Mouse (Mus musculus) layer of hippocampus, postnatal 10 days (tissue): Measurements from ENCODE around the gene 1700001C02Rik. TPM values are rescaled to one million over a fixed set of nuclear protein-coding genes. Genes with fewer than 3 reads are reported as not detected.

Experiments
- DNase-seq, 2 experiments: peaks; one replicate each; pipeline ENCODE4 v3.0.0; 2021; ENCODE audit warnings: low spot score in 2 of 2
- long read RNA-seq: library from polyadenylated mRNA; stranded (forward); transcript quantifications from one replicate; pipeline ENCODE4 v2.0.0, GENCODE M21; 2023
- total RNA-seq, 2 experiments: library from RNA; stranded (reverse); gene quantifications; 2 replicates each; pipeline ENCODE4 v1.2.3; 2021

1700001C02Rik gene
- total RNA-seq: 1 to 10 TPM in 1 of 2 experiments, not detected in 1; 1.3 TPM
- long read RNA-seq: 0 reads

DNA sequence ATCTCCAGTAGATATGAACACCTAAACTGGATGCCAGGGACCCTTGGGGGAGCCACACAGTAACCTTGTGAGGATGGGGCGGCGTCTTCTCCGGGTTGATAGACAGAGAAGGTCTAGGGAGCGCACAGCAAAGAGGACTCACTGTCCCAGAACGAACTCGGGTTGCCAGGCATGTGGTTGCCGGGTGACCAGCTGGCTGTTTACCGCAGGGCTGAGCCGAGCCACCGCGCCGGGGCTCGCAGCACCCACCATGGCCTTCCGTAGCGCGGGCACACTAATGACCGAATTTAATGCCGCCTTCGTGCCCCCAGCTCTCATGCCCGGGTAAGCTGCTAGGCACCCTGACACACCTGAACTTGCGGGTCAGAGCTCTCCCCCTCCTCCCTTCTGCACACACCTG, at the start of gene 1700001C02Rik:
TSS of gene 1700001C02Rik (plus strand) at position 187 of the 400 bp plus-strand sequence.
- DNase-seq: peak; percentile 48 to 58

DNA sequence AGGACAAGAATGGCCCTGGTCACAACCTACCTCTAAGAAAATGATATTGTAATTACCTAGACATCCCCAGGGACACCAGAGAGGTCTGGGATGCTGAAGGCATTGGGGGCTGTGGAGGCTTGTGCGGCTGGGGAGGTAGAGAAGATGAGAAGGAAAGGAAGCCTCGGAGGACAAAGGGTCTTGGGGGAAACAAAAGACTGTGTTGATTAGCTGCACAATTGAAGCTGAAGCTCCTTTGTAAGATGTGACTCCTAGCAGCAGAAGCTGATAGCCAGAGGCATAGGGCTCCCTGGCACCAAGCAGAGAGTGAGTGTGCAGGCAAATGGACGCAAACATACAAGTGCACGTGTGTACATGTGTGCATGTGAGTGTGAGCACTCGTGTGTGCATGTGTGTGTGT, 49.2 kb upstream of the 1700001C02Rik start:
- no peak for DNase-seq

DNA sequence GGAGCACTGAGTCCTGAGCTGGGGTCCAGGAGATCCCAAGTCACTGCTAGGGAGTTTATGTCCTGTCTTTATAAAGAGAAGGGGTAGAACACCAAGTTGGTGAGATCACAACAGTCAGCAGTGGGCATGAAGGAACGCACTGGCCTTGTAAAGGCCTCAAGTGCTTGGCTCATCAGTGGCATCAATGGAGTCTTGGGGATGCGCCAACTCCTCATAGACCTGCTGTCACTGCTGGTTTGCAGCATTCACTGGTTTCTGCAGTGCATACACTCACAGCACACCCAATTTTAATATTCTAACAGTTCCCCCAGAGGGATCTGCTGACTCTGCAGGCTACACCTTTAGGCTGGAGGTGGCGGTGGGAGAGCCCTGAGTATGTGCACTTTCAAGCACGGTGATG, 42.7 kb upstream of the 1700001C02Rik start:
- DNase-seq: no peak

DNA sequence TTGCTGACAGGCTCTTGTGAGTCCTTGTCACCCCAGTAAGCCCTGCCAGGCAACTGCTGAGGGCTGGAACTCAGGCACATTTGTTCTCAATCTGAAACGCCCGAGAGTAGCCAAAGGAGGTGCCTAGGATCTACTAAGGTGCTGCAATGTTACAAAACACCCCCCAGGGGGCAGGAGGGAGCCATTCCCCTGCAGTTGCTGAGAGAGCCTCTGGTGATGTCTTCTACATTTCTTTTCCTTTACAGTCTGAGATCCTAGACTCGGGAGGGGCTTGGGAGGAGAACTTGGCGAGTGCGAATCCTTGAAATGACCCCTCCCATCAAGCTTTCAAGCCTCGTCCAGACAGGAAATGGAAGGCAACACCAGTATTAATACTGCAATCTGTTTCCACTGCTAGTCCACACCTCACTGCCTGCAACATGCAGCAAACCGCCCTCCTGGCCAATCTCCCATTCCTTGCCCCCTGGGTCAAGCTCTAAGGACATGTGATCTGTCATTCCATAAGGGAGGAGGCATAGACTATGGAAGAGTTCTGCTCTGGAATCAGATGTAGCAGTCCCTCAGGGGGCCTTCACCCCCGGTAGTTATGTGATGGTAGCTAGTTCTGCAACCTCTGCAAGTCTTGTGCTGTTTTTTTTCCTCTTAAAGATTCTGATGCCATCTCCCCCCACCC, 42.1 kb upstream of the 1700001C02Rik start:
- DNase-seq: peak; percentile 63 to 73

DNA sequence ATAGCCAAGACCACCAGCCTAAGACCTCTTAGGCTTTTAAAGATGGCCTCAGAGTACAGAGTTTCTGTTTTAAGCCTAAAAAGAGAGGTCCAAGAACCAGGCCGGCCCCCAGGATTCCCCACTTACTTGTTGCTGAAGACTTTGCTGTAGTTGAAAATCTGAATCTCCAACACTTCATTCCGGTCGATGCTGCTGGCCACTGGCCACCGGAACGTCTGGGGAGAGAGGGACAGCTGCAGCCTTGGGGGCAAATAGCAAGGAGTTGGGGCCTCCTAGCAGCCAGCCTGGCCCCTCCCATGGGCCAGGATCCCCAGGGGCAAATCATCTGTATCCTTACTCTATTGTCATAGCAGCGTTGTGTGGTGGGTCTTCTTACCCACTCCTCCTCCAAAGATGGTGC, 38.4 kb upstream of the 1700001C02Rik start:
- no peak for DNase-seq

DNA sequence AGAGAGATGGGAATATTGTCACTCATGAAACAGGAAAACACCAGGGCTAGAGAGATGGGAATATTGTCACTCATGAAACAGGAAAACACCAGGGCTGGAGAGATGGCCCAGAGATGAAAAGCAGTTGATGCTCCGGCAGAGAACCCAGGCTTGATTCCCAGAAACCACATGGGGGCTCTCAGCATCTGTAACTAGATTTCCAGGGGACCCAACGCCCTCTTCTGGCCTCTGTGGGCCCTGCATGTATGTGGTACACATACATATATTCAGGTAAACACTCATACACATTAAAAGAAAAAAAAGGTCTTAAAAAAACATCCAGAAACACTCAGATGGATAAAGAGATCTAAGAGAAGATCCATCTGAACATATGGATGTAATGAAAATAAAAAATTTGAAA, 26.9 kb upstream of the 1700001C02Rik start:
- DNase-seq: no peak

DNA sequence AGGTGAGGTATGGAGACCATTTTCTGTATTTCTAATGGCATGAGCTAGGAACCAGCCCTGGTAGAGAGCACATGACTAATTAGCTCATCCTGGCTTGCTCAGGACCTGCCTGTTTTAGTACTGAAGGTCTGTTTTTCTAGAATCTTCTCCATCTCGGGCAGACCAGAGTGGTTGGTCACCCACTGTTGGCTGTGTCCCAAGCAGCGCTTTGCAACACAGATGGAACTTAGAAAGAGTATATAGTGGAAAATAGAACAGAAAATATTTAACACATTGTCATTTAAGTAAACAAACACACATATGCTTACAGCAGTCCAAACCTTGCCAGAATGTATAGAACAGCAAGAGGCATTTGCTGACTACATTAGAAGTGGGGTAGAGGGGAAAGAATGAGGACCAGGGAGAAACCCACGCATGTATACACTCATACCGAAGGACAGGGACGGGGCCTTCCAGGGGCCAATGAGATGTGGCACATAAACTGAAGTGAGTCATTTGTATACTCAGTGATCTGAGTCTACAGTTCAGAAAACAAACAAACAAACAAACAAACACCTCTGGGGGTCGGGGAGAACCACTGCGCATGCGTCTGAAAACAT, 25.4 kb upstream of the 1700001C02Rik start:
- no peak for DNase-seq

DNA sequence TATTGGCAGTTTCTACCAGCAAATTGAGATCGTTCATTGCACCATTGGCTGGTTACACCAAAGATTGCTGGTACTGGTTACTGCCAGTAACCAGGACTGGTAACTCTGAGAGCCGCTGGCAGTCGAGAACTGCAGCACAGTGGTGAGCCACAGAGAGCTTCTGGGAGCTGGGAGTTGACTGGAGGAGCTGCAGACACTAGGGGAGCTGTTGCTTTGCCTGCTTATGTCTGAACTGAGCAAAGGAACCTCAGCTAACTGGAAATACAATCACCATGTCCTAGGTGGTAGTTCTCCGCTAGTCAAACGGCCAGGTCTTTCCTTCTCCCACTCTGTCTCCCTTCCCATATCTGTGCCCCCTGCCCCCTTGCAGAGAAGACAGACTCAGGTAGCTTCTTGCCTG, 23.7 kb upstream of the 1700001C02Rik start:
- peak in 1 of 2 experiments; percentile 32 for DNase-seq

DNA sequence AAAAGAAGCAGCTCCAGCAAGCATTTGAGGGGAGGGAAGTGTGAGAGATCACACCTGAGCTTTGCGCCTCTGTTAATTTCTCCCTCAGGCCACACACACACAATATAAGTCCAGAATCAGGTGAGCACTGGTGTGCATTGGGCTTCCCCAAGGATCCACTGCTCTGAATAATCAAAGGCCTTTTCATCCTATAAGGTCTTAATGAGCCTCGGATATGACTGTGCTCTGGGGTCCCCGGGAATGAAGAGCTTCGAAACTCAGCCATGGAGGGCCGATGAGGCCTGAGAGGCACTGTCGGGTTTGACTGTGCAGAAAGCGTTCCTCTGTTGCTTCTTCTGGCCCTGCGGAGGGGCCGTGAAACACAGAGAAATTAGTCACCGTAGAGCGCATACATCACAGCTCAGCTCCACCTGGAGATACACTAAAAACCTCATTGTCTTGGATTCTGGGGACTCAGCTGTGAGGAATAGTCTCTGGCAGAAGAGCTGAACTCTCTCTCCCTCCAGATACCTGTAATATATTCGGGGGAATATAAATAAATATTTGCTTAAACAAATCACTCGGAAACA, 21.4 kb upstream of the 1700001C02Rik start:
- DNase-seq: no peak

DNA sequence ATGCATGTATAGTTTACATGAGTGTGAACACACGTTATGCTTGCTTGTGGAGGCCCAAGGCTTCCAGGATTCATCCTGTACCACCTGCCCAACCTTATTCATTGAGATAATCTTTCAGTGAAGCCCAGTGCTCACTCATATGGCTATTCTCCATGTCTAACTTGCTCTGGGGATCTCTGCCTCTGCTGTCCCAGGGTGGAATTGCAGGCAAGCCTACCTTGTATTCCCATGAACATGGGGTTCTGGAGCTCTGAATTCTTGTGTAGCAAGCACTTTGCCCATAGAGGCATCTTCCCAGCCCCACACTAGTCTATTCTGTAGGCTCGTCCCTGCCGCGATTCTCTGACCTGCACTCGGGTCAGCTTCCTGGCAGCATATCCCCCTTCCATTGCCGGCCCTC, 9.8 kb upstream of the 1700001C02Rik start:
- DNase-seq: peak in 1 of 2 experiments; percentile 39

DNA sequence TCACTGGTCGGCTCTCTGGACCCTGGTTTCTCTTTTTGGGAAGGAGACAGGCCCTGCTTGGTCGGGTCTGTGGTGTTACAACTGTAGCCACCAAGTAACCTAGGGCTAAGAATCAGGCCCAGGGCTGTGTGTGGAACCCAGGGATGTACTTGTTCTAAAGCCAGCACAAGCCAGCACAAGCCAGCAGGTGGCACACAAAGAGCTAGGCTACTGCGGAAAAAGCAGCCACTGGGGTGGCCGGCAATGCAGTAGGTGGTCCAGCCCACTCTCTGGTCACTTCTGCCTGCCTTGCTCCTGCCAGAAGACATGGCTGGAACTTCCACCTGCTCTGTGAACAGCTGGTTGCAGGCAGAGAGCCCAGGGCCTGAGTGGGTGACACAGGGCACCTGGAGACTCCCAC, 5.7 kb upstream of the 1700001C02Rik start:
- peak in 1 of 2 experiments; percentile 48 for DNase-seq

DNA sequence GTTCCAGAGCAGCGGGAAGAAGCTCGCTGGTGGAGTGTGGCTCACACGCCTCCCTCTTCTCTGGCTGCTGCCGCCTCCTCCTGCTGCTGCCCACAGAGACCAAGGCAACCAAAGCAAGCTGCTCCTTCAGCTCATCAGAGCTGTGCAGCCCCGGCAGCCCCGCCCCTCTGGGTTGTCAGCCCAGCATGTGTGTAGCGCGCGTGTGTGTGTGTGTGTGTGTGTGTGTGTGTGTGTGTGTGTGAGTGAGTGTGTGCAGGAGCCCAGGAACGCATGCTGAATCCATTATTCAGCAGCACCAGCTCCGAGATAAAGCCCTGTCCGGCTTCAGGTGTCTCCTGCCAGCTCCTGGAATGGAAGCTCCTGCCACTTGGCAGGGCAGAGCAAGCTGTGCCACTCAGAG, 4.0 kb upstream of the 1700001C02Rik start, which contains the start of gene Otof:
TSS of gene Otof (minus strand) at position 112 of the 400 bp plus-strand sequence.
- DNase-seq: peak; percentile 64 to 70

DNA sequence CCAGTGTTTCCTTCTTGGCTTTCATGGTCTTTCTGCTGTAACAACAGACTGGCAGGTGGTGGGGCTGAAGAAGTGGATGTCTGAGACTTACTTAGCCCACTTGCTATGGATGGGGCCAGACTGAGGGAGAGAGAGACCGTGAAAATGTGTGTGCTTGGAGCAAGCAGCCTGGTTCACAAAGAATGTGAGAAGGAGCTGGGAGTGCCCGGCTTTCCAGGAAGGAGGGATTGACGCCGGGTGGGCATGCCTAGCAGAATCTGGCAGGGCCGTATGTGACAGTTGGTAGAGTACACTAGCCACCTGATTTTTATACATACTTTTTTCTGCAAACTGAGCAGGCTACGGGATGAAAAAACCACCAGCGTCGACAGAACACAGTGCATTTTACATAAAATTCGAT, 468 bp downstream of the 1700001C02Rik start:
- DNase-seq: peak; percentile 32 to 33

DNA sequence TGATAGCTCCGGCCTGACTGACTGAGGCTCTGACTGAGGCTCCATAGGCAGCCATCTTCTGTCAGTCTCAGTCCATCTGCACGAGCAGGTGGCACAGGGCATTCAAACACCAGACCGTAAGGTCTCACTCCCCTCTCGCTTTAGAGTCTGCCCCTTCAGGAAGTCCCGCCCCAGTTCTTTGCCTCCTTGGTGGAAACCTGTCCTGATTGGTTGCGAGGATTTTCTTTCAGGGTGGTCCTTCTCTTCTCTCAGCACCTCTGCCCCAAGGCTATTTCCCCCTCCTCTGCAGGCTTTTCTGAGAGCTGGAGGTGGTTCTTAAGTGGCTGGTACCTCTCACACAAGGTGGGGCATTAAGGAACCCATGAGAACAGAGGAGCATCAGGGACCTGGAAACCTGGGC, 4.6 kb downstream of the 1700001C02Rik start:
- no peak for DNase-seq

DNA sequence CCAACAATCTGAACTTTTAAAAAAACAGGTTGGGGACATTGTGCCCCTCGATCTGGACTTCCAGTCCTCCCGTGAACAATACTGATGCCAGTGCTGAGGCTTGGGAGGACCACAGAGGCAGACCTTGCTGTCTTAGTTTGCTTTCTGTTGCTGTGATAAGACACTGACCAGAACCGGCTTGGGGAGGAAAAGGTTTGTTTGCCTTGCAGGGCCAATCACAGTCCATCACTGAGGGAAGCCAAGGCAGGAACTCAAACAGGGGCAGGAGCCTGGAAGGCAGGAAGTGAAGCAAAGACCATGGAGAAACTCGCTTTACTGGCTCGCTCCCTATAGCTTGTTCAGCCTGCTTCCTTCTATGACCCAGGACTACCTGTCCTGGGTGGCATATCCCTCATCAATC, 6.3 kb downstream of the 1700001C02Rik start:
- no peak for DNase-seq

DNA sequence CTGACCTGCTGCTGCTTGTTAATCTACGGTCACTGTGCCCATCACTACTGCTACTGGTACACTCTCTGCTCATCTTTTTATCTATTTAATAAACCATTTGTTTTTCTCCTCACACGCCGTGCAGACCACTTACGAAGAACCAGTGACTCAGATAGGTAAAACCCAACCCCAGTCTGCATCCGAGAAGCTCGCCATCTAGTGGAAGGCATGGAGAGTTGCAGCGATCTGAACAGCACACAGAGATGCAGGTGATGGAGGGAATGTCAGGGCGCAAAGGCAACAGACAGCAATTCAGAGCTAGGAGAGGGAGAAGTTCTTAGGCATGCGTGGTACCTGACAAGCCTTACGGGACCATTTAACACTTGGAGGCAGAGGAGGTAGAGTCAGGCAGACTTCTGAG, 10.7 kb downstream of the 1700001C02Rik start:
- peak; percentile 45 to 52 for DNase-seq

DNA sequence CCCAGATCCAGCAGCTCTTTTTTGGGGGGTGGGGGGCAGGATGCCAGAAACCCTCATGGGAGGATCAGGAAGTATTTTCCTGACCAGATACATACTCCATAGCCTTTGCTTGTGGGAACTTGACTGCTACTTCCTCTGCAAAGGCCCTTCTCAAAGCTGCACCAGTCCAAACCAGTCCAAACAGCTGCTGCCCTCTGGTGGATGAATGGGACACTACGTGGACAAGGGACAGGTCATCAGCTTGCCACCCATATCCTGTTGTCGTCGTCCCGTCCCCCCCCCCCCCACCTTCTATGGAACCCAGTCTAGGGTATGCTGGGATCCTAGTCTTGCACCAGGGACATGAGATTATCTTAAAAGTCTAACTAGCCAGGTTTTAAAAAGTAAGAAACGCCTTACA, 16.5 kb downstream of the 1700001C02Rik start:
- peak; percentile 82 for DNase-seq

DNA sequence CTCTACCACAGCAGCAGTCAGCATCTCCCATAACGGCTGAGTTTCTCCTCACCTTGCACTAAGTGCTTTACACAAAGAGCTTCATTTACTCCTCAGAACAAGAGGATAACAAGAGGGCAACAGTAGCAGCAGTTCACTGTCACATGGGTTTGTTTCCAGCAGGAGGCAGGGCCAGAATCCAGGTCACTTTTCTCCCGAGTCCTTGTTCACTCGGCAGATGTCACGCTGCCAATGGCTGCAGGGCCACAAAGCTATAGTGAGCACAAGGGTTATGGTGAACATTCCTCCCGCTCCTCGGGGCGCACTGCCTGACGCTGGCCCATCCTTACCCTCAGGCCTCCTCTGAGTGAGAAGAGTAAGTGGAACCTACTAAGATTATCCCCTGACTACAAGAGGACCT, 17.7 kb downstream of the 1700001C02Rik start:
- no peak for DNase-seq

DNA sequence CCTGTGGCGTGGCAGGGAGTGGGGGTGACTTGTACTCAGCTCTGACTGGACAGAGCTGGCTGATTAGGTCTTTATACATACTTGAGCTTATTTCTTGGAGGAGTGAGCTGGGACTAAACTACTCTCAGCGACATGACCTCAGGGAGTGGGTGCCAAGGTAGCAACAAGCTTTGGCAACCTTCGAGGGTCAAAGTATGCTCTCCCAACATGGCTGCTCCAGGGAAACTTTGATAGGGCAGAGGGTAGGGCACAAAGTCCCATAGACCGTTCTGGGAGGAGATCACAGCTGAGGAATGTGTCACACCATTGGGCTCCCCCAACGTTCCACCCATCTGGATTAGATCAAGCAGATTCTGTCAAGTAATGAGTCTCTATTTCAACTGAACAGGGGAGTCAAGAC, 18.7 kb downstream of the 1700001C02Rik start:
- no peak for DNase-seq

DNA sequence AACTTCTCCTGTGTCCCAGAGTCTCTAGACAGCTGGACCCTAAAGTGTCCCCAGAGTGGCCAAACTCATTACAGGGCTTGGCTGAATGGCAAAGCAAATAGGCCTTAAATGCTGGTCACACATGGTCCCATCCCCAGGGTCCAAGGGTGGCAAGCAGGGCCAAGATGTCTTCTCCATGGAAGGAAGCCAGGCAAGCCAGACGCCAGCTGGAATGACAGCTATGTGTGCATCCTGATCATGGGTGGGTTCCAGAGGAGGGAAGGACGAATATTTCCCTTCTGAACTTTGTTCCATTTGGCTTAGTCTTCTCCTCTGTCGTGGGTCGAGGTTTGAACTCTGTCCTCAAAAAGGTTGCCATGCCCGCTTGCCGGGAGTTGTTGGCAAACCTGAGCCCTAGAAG, 19.3 kb downstream of the 1700001C02Rik start:
- DNase-seq: no peak

DNA sequence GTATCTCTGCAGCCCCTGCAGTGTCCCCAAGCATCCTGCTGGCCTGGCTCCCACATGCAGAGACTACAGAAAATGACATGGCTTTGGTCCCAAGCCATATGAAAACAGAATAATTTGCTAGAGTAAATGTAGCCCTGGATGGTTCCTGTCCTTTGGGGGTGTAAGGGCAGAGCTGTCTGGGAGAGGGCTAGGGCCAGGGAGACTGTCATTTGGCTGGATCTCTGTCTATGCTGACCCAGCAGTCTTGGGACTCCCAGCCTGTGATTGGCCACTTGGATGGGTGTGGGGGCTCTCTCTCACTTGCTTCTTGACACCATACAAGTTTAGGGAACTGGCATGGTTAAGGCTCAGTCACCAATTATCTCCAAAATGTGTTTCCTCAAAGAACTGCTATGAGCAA, 24.4 kb downstream of the 1700001C02Rik start:
- DNase-seq: no peak

DNA sequence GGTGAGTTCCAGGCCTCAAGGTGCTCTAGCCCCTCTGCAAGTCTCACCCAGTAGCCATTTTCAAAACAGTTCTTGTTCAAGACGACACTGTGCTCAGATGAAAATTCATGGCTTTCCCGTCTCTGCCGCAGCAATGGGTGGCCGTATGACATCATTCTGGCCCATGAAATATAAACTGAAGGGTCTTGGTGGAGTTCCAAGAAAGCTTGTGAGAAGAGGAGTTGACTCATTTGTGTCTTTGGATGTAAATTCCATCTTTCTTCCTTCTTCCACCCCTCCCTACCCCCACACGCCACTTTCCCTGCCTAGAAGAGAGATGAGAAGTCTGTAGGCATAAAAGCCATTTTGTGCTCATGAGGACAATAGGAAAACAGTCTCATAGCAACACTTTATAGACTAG, 25.0 kb downstream of the 1700001C02Rik start:
- no peak for DNase-seq

DNA sequence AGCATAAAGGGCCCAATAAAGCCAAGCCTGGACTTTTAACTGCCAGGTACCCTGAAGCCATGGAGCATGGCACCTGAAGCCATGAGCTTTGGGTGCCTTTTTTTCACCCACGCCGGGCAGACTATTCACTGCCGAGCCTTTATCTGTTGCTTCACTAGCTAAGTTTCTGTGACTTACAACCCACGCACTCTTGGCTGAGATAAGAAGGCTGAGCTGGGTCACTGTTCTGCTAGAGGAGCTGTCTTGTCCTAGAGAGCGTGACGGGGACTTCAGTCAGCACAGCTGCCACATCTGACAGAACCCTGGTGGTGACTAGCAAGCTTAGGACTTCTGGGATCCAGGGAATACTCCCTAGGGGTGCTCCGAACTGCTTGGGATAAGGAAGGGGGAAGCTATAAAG, 27.9 kb downstream of the 1700001C02Rik start:
- no peak for DNase-seq
